In genomic region chr16:32330876-32331670, GRCm38 (mm10) we compare ENCODE assay signal across 9 mouse cellular contexts. TPM values are rescaled to one million over a fixed set of nuclear protein-coding genes. Genes with fewer than 3 reads are reported as not detected.
DNase-seq lines count a peak whose midpoint lies in the region; ATAC-seq lines count a peak whose summit lies in the region.
"Had no signal": no experiment of that assay in that cellular context is flagged by ENCODE, and none has a peak within 500 bp of the region (broad histone marks: within the 10 kb centered on the region; RNA-seq: fewer than 3 reads in every experiment).

No protein-coding gene starts in this region.

- 41% methylated on average over 9 of the region's 9 CpGs for WGBS in kidney, embryonic 16.5 days
- WGBS in hindbrain, embryonic 12.5 days = 55% methylated on average over 9 of the region's 9 CpGs
- WGBS in midbrain, embryonic 15.5 days = 64% methylated on average over 9 of the region's 9 CpGs

- DNase-seq in kidney, adult 18-20 months = no peak
- DNase-seq in embryo, embryonic 11 days = peak; percentile 50
- DNase-seq in left cerebral cortex, adult 8-10 months (ENCODE audit: low spot score in 2 of 2) = no peak
- DNase-seq in Muller cell, postnatal 12 days (ENCODE audit: inconsistent ontology term) = no peak
- DNase-seq in right cerebral cortex, postnatal 4 days = no peak

- no peaks in the 10 kb centered on the region for H3K36me3 ChIP-seq in kidney, embryonic 16.5 days (ENCODE audit: insufficient read depth, low read length)
- H3K36me3 ChIP-seq in hindbrain, embryonic 12.5 days = no peaks in the 10 kb centered on the region
- no peaks in the 10 kb centered on the region for H3K36me3 ChIP-seq in midbrain, embryonic 15.5 days (replicated peaks)

- H3K4me3 ChIP-seq in kidney, embryonic 16.5 days (ENCODE audit: low read length) = peak overlapping the region; percentile 34
- peak overlapping the region; percentile 87 for H3K4me3 ChIP-seq in hindbrain, embryonic 12.5 days
- peak overlapping the region; percentile 96 for H3K4me3 ChIP-seq in midbrain, embryonic 15.5 days

- peak overlapping the region; percentile 56 for H3K4me2 ChIP-seq in kidney, embryonic 16.5 days (replicated peaks; ENCODE audit: low read depth, low read length)
- H3K4me2 ChIP-seq in hindbrain, embryonic 12.5 days (replicated peaks) = peak overlapping the region; percentile 60
- H3K4me2 ChIP-seq in midbrain, embryonic 15.5 days = peak overlapping the region; percentile 50

- H3K4me1 ChIP-seq in kidney, embryonic 16.5 days (ENCODE audit: insufficient read depth, low read length) = peaks cover 7% of the 10 kb centered on the region; the same call in 1 of the 2 replicates
- peaks cover 13% of the 10 kb centered on the region for H3K4me1 ChIP-seq in hindbrain, embryonic 12.5 days
- peaks cover 22% of the 10 kb centered on the region for H3K4me1 ChIP-seq in midbrain, embryonic 15.5 days

- H3K27ac ChIP-seq in kidney, embryonic 16.5 days (ENCODE audit: low read length) = peak overlapping the region; percentile 44; the same call in 1 of the 2 replicates
- 0 out of 2 replicates have a peak overlapping the region, but pooled peaks have one; percentile 96 for H3K27ac ChIP-seq in hindbrain, embryonic 12.5 days
- H3K27ac ChIP-seq in midbrain, embryonic 15.5 days = peak overlapping the region; percentile 95; the same call in 1 of the 2 replicates

- no peaks in the 10 kb centered on the region for H3K9me3 ChIP-seq in kidney, embryonic 16.5 days (ENCODE audit: low read length)
- no peaks in the 10 kb centered on the region for H3K9me3 ChIP-seq in hindbrain, embryonic 12.5 days (replicated peaks)
- no peaks in the 10 kb centered on the region for H3K9me3 ChIP-seq in midbrain, embryonic 15.5 days

- H3K27me3 ChIP-seq in kidney, embryonic 16.5 days (ENCODE audit: insufficient read depth, low read length) = no peaks in the 10 kb centered on the region
- H3K27me3 ChIP-seq in hindbrain, embryonic 12.5 days = no peaks in the 10 kb centered on the region
- no peaks in the 10 kb centered on the region for H3K27me3 ChIP-seq in midbrain, embryonic 15.5 days (replicated peaks)

- peak; percentile 11; the same call in 1 of the 2 replicates for ATAC-seq in kidney, embryonic 16.5 days (ENCODE audit: low FRiP score, low TSS enrichment)
- ATAC-seq in hindbrain, embryonic 12.5 days (ENCODE audit: low FRiP score) = no peak
- ATAC-seq in midbrain, embryonic 15.5 days (replicated peaks) = no peak

- no peak overlapping the region for H3K9ac ChIP-seq in kidney, embryonic 16.5 days (replicated peaks; ENCODE audit: low read length)
- H3K9ac ChIP-seq in hindbrain, embryonic 12.5 days = no peak overlapping the region; the same call in 1 of the 2 replicates
- H3K9ac ChIP-seq in midbrain, embryonic 15.5 days = peak overlapping the region; percentile 25; the same call in 1 of the 2 replicates

RNA-seq across cellular contexts. Expression of gene Ubxn7, which starts 1.0 kb away (rescaled TPM):
- 23.2 and 23.5 TPM in 2 replicates for polyA plus RNA-seq in kidney, embryonic 16.5 days (2015; fragmentation: Nextera tagmentation; extraction: Ambion mirVana)
- polyA plus RNA-seq in hindbrain, embryonic 12.5 days (2016; fragmentation: Nextera tagmentation; extraction: Ambion mirVana) = 31.6 and 34.0 TPM in 2 replicates
- polyA plus RNA-seq in midbrain, embryonic 15.5 days (2015; fragmentation: Nextera tagmentation; extraction: Ambion mirVana) = 22.0 and 25.7 TPM in 2 replicates
- 10 to 100 TPM; 50.1 to 58.7 (median 53.2) TPM for total RNA-seq in left cerebral cortex, adult 8-10 months (2022)

RNA-seq across cellular contexts. Expression of gene Rnf168, which starts 53.8 kb away (rescaled TPM):
- 23.2 and 23.3 TPM in 2 replicates for polyA plus RNA-seq in kidney, embryonic 16.5 days (2015; fragmentation: Nextera tagmentation; extraction: Ambion mirVana)
- polyA plus RNA-seq in hindbrain, embryonic 12.5 days (2016; fragmentation: Nextera tagmentation; extraction: Ambion mirVana) = 32.7 and 33.9 TPM in 2 replicates
- 28.4 and 30.5 TPM in 2 replicates for polyA plus RNA-seq in midbrain, embryonic 15.5 days (2015; fragmentation: Nextera tagmentation; extraction: Ambion mirVana)
- total RNA-seq in left cerebral cortex, adult 8-10 months (2022) = 10 to 100 TPM; 25.0 to 28.0 (median 26.0) TPM

RNA-seq across cellular contexts. Expression of gene Smco1, which starts 59.8 kb away (rescaled TPM):
- not detected in 2 replicates for polyA plus RNA-seq in kidney, embryonic 16.5 days (2015; fragmentation: Nextera tagmentation; extraction: Ambion mirVana)
- 0.14 TPM in 1 of 2 replicates, not detected in the other for polyA plus RNA-seq in hindbrain, embryonic 12.5 days (2016; fragmentation: Nextera tagmentation; extraction: Ambion mirVana)
- polyA plus RNA-seq in midbrain, embryonic 15.5 days (2015; fragmentation: Nextera tagmentation; extraction: Ambion mirVana) = 0.13 TPM in 1 of 2 replicates, not detected in the other
- under 1 TPM; 0.25 to 0.62 (median 0.36) TPM for total RNA-seq in left cerebral cortex, adult 8-10 months (2022)
- polyA plus RNA-seq: small intestine, adult 2 months had no signal

Comparison
In these comparisons a context has a peak if more than half of its experiments do, and no peak if none do; other contexts are left out.
1. H3K27ac ChIP-seq: peak in every context shown above with its lines; median percentile 96 in hindbrain, embryonic 12.5 days; 95 in midbrain, embryonic 15.5 days; 44 in kidney, embryonic 16.5 days.
2. H3K4me3 ChIP-seq: peak in every context shown above with its lines; median percentile 96 in midbrain, embryonic 15.5 days; 87 in hindbrain, embryonic 12.5 days; 34 in kidney, embryonic 16.5 days.